Mouse (Mus musculus): ENCODE data around the gene Pcbd1.

Gene Pcbd1

GRCm38 (mm10) chr10:61089170-61090142 is at the start of gene Pcbd1:
Gene Pcbd1 (plus strand): TSS chr10:61089331.
- ATAC-seq (ENCODE audit: low TSS enrichment) = peak; percentile 44; the same call in 1 of the 2 replicates

GRCm38 (mm10) chr10:61039657-61040056 is 49.5 kb upstream of the Pcbd1 start:
- ATAC-seq (ENCODE audit: low TSS enrichment) = no peak

- no peak for ATAC-seq (ENCODE audit: low TSS enrichment)
Observed at GRCm38 (mm10) chr10:61045081-61045480, 44.0 kb upstream of the Pcbd1 start.

GRCm38 (mm10) chr10:61051993-61052613 is 37.0 kb upstream of the Pcbd1 start:
- peak; percentile 77 for ATAC-seq (ENCODE audit: low TSS enrichment)

GRCm38 (mm10) chr10:61056661-61057060 is 32.5 kb upstream of the Pcbd1 start:
- ATAC-seq (ENCODE audit: low TSS enrichment) = no peak

- no peak for ATAC-seq (ENCODE audit: low TSS enrichment)
Observed at GRCm38 (mm10) chr10:61059101-61059500, 30.0 kb upstream of the Pcbd1 start.

GRCm38 (mm10) chr10:61059543-61060110 is 29.5 kb upstream of the Pcbd1 start:
- no peak for ATAC-seq (ENCODE audit: low TSS enrichment)

- no peak for ATAC-seq (ENCODE audit: low TSS enrichment)
Observed at GRCm38 (mm10) chr10:61063271-61063864, 25.8 kb upstream of the Pcbd1 start.

GRCm38 (mm10) chr10:61064635-61065034 is 24.5 kb upstream of the Pcbd1 start:
- ATAC-seq (ENCODE audit: low TSS enrichment) = no peak

- ATAC-seq (ENCODE audit: low TSS enrichment) = no peak
Observed at GRCm38 (mm10) chr10:61065287-61066005, 23.7 kb upstream of the Pcbd1 start.

GRCm38 (mm10) chr10:61068436-61069192 is 20.5 kb upstream of the Pcbd1 start:
- peak; percentile 94 for ATAC-seq (ENCODE audit: low TSS enrichment)

GRCm38 (mm10) chr10:61069248-61069647 is 19.9 kb upstream of the Pcbd1 start:
- ATAC-seq (ENCODE audit: low TSS enrichment) = no peak

- no peak for ATAC-seq (ENCODE audit: low TSS enrichment)
Observed at GRCm38 (mm10) chr10:61072324-61072723, 16.8 kb upstream of the Pcbd1 start.

- no peak for ATAC-seq (ENCODE audit: low TSS enrichment)
Observed at GRCm38 (mm10) chr10:61074643-61075042, 14.5 kb upstream of the Pcbd1 start.

GRCm38 (mm10) chr10:61075607-61076006 is 13.5 kb upstream of the Pcbd1 start:
- ATAC-seq (ENCODE audit: low TSS enrichment) = no peak

GRCm38 (mm10) chr10:61080227-61080930 is 8.8 kb upstream of the Pcbd1 start:
- peak; percentile 72 for ATAC-seq (ENCODE audit: low TSS enrichment)

- ATAC-seq (ENCODE audit: low TSS enrichment) = no peak
Observed at GRCm38 (mm10) chr10:61080931-61081255, 8.2 kb upstream of the Pcbd1 start.

- no peak for ATAC-seq (ENCODE audit: low TSS enrichment)
Observed at GRCm38 (mm10) chr10:61085364-61085763, 3.8 kb upstream of the Pcbd1 start.

- no peak for ATAC-seq (ENCODE audit: low TSS enrichment)
Observed at GRCm38 (mm10) chr10:61086502-61086901, 2.6 kb upstream of the Pcbd1 start.

GRCm38 (mm10) chr10:61088468-61088867 is 663 bp upstream of the Pcbd1 start:
- ATAC-seq (ENCODE audit: low TSS enrichment) = no peak

All from frontal cortex, adult (tissue).